Mouse (Mus musculus): Measurements from ENCODE around the gene Psma6. TPM values are rescaled to one million over a fixed set of nuclear protein-coding genes. Genes with fewer than 3 reads are reported as not detected.
"Not testable (repeated sequence)": the region's sequence is repeated elsewhere in the genome, so short reads cannot be mapped to it uniquely, and the experiment has no call there.

Psma6 gene
- total RNA-seq, 2 experiments from 2014 or later = 234 to 258 TPM

GRCm38 (mm10) chr12:55389132-55390081, 5.4 kb downstream of the Psma6 start:
- DNase-seq (ENCODE audit: low spot score in 2 of 2) = no peak

- DNase-seq (ENCODE audit: low spot score in 2 of 2) = no peak
Measured at GRCm38 (mm10) chr12:55392120-55392519, 8.1 kb downstream of the Psma6 start.

- no peak for DNase-seq (ENCODE audit: low spot score in 2 of 2)
Measured at GRCm38 (mm10) chr12:55392733-55393577, 8.9 kb downstream of the Psma6 start.

GRCm38 (mm10) chr12:55395601-55396000, 11.6 kb downstream of the Psma6 start:
- not testable (repeated sequence) for DNase-seq (ENCODE audit: low spot score in 2 of 2)

DNA sequence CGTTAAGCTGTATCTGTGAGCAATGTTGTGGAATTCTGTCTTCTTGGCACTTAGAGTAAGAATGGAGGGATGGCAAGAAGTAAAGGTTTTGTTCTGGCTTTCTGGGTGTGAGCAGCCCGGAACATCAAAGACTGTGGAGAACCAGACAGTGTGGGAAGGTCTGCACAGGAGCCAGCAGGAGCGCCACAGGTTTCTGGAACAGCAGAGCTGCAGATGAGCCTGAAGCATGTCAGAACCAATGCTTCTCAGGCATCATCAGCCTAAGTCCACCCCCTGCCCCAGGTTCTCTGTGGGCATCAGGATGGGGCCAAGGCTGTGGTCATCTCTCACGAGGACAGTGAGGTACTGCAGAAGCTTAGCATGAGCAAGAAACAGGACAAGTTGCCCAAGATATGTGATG, 12.5 kb downstream of the Psma6 start:
- DNase-seq (ENCODE audit: low spot score in 2 of 2) = no peak

GRCm38 (mm10) chr12:55397544-55398239, 13.7 kb downstream of the Psma6 start:
- no peak for DNase-seq (ENCODE audit: low spot score in 2 of 2)

- DNase-seq (ENCODE audit: low spot score in 2 of 2) = peak; percentile 78 to 84
Measured at GRCm38 (mm10) chr12:55398240-55399127, 14.5 kb downstream of the Psma6 start.

GRCm38 (mm10) chr12:55399128-55399677, 15.2 kb downstream of the Psma6 start:
- DNase-seq (ENCODE audit: low spot score in 2 of 2) = no peak

- no peak for DNase-seq (ENCODE audit: low spot score in 2 of 2)
Measured at GRCm38 (mm10) chr12:55407888-55408287, 23.9 kb downstream of the Psma6 start.

DNA sequence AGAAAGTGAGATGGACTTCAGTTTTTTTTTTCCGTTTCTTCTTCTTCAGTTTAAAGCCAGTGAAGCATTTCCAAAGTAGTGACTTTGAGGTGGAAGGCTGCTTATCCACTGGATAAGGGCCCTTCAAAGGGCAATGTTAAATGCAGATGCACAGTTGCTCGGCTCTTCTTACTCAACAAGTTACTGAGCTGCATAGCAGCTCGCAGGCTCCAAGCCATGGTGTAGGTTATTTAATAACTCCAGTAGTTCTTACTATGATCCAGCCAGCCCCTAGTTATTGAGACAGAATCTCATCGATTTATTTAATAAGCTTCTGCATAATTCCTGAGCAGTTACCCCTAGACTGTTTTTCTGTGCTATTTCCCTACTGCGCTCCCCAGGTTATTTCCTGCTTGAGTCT, 31.2 kb downstream of the Psma6 start:
- DNase-seq (ENCODE audit: low spot score in 2 of 2) = no peak

- no peak for DNase-seq (ENCODE audit: low spot score in 2 of 2)
Measured at GRCm38 (mm10) chr12:55415762-55416161, 31.7 kb downstream of the Psma6 start.

DNA sequence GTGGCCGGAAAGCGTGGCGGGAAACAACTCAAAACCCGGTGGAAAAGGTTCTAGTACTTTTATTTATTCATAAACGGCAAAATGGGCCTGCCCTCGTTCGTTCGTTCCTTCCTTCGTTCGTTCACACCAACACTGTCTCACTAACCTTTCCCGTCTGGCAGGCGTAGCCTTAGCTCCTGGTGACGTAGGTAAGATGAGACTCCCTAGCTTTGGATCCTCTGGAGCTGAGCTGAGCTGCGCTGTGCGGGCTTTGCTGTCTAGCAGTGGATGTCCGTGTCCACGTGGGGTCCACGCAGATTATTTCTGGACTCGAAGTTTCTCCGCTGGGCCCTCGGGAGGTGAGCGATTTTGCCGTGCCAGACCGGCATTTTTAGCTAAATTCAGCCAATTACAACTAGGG, 36.2 kb downstream of the Psma6 start:
- DNase-seq (ENCODE audit: low spot score in 2 of 2) = no peak

GRCm38 (mm10) chr12:55422057-55422456, 38.0 kb downstream of the Psma6 start:
- DNase-seq (ENCODE audit: low spot score in 2 of 2) = no peak

GRCm38 (mm10) chr12:55426300-55426699, 42.3 kb downstream of the Psma6 start:
- no peak for DNase-seq (ENCODE audit: low spot score in 2 of 2)

- no peak for DNase-seq (ENCODE audit: low spot score in 2 of 2)
Measured at GRCm38 (mm10) chr12:55429201-55429600, 45.2 kb downstream of the Psma6 start.

DNA sequence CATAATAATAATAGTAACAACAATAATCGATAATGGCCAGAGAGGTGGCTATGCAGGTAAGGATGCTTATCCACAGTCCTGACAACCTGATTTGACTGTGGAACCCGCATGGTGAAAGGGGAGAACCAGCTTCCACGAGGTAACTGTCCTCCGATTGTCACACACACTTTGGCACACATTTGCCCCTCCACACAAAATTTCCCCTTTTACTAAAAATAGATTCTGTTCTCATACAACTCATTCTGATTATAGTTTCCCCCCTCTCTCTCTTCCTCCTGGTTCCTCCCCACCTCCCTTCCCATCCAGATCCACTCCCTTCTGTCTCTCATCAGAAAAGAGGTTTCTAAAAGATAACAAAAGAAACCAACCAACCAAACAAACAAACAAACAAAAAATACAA, 45.9 kb downstream of the Psma6 start:
- DNase-seq (ENCODE audit: low spot score in 2 of 2) = no peak

- no peak for DNase-seq (ENCODE audit: low spot score in 2 of 2)
Measured at GRCm38 (mm10) chr12:55432284-55432919, 48.4 kb downstream of the Psma6 start.

DNA sequence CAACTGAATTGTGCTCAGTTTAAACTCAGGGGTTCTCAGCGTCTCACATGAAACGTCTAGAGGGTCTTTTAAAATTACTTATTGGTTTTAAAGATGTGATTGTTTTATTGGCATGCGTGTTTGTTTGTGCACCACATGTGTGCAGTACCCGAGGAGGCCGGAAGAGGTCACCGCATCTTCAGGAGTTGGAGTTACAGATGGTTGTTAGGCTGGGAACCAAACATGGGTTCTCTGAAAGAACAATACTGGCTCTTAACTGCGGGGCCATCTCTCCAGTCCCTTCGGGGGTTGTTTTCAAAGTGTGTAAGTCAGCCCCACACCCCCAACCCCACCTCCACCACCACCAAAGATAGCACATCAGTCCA, 48.9 kb downstream of the Psma6 start:
- no peak for DNase-seq (ENCODE audit: low spot score in 2 of 2)

- no peak for DNase-seq (ENCODE audit: low spot score in 2 of 2)
Measured at GRCm38 (mm10) chr12:55433802-55434435, 49.9 kb downstream of the Psma6 start.
